Mouse (Mus musculus) retina, postnatal 7 days (tissue): ENCODE data around the gene Tril.
A peak's percentile ranks its signal among the peaks of the same experiment; 100 is the strongest.

ENCODE experiments used
- DNase-seq: peaks from one replicate; pipeline ENCODE4 v3.0.0-alpha.2; 2012; ENCODE audit warnings: low read depth, low spot score

Tril gene

GRCm38 (mm10) chr6:53820486-53820985, at the start of gene Tril:
TSS of gene Tril (minus strand) at chr6:53820830.
- DNase-seq, result no peak

DNA sequence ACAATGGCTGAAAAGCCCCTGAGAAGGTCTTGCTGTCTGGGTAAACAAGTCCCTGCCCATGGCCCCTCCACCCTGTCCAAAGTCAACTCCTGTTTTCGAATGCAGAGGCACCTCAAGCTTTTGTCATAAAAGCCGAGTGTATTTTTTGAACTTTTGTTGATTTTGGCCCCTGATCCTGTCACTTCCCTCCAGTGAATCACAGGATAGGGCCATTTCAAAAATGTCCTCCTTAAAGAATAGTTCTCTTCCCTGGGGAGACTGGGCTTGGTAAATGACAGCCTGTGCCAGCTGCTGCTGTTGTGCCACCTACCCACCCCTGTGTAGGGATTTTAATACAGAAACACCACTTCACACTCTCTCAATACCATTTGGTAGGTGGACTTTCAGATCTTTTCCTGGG, 42.4 kb upstream of the Tril start:
- no peak for DNase-seq

DNA sequence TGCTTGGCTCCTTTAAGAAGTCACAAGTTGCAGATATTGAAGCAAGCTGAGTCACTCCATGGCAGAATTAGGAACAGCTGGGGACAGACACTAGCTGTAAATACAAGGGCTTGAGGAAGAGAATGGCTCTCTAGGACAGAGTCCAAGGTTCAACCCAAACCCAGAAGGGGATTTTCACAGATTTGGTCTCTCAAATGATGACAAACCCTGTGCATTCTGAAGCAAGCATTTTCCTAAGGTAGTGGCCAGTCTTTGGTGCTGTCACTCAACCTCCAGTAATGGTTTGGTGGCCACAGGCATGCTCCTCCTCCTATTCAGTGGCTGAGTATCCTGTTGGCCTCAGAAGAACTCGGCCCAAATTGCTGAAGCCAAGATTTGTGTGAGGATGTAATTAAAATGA, 38.5 kb upstream of the Tril start:
- DNase-seq, result no peak

GRCm38 (mm10) chr6:53857822-53858221, 37.2 kb upstream of the Tril start:
- no peak for DNase-seq

DNA sequence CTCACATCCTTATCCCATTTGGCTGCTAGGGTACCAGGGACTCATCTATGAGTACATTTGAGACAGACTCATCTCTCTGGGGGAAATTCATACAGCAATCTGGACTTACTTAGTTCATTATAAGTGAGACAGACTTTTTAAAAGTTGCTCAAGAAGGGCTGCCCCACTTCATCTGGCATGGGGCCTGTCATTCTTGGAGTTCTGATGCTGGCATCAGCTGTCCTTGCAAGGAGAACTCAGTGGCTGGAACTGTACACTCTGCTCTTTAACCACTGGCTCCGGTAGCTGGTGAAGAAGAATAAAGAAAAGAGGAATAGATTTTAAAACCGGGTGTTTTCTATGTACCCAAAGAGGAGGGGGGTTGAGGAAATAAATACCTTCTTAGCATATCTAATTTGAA, 36.1 kb upstream of the Tril start:
- no peak for DNase-seq

DNA sequence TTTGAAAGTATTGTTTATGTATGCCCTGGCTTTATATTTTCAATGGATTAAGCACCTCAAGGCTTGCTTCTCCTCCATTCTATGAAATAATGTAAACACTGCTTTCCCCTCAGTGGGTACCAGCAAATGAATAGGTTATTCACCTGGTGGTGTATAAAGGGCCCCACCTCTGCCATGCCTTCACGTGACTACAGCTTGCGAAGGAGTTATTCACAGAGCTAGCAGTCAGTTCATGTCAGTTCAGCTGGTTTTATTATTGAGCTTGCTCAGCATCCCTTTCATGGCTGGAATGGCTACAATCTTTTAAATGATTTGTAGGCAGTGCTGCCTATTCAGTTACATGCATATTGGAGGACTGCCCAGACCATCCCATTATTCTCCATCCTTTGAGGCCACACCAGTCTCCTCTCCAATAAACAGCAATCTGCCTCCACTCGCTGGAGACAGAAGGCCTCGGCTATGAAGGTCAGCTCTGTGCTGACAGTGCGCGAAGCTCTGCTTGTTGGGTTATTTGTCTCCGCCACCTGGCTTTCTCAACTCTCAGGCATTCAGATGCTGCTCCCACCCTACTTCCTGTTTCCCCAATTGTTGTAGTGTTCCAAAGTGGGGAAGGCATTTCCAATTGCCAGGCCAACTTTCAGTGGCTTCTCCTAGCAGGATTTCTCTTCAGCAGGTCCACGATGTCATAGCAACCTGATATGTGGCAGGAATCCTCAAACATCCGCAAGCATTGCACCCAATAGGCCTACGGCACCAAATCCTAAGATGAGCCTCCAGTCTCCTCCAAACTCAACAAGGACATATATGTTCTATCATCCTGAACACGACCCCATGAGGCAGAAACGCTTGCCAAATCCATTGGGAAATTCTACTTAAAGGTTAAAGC, 34.6 kb upstream of the Tril start:
- no peak for DNase-seq

GRCm38 (mm10) chr6:53854226-53854625, 33.6 kb upstream of the Tril start:
- no peak for DNase-seq

DNA sequence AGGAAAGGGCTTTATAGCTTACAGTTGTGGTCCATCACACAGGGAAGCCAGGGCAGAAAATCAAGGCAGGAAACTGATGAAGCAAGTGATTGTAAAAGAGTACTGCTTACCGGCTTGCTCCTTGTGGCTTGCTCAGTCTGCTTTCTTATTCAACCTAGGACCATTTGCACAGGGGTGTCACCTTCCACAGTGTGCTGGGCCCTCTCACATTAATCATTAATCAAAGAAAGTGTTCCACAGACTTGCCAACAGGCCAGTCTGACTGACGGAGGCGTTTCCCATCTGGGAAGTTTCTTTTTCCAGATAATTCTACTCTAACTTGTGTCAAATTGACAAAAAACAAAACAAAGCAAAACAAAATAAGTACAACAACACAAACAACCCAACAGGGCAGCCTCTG, 32.9 kb upstream of the Tril start:
- DNase-seq, result no peak

DNA sequence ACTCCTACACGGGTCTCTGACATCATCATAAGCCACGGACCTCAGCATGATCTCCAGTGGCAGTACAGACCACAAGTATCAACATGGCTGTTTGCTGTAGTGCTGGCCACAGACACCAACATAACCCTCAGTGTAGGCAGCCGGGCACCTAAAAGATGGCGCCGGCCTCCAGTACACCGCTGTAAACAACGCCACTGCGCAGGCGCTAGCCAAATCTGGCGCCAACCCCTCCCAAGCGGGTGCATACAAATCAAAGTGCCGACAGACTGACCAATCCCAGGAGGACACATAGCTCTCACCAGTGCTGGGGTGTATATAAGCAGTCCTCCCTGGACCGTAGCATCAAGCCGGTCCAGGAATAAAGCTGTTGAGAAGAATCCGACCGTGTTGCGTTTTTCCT, 24.0 kb upstream of the Tril start:
- DNase-seq, result no peak

DNA sequence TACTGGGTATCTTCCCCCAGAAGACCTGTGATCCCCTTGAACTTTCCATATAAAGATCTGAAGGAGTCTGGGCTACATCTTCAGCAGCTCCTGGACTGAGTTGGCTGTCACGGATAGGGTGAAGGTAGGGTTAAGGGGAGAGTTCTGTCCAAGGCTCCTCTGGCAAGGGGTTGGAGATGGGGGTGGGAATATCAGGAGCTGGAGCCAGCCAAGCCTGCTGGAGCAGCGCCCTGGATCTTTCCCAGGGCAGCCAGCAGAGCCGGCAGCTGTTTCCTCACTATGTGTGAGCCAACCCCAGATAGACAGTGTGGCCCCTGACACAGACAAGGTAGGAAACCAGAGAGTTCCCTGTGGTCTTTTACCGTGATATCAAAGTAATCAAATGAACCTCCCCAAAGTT, 4.6 kb upstream of the Tril start:
- no peak for DNase-seq

GRCm38 (mm10) chr6:53821041-53821501, 441 bp upstream of the Tril start:
- DNase-seq, result no peak

DNA sequence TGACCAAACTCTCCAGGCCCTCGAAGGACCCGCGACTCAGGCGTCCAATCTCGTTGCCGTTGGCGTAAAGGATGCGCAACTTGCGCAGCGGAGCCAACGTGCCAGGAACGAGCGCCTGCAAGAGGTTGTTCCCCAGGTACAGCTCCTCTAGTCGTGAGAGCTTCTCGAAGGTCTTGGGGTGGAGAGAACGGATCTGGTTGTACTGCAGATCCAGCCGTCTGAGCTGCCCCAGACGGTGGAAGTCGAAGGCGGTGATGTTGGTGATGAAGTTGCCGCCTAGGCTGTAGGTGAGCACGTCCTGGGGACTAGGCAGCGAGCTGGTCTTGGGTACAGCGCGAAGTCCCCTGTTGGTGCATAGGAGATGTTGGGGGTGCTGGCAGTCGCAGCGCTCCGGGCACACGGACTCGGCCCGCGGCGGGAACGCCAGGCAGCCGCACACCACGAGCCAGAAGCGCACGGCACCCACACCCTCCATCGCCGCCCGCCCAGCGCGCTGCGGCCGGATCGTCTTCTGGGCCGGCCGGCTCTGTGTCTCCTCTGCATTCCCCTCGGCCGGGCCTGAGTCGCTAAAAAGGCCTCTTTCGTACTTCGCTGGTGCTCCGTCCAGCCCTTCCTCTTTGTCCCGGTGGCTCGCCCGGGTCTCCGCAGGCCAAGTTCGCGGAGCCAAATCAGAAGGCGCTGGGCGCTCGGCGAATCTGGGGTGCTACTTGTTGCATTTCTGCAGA, 707 bp downstream of the Tril start:
- DNase-seq, result no peak

DNA sequence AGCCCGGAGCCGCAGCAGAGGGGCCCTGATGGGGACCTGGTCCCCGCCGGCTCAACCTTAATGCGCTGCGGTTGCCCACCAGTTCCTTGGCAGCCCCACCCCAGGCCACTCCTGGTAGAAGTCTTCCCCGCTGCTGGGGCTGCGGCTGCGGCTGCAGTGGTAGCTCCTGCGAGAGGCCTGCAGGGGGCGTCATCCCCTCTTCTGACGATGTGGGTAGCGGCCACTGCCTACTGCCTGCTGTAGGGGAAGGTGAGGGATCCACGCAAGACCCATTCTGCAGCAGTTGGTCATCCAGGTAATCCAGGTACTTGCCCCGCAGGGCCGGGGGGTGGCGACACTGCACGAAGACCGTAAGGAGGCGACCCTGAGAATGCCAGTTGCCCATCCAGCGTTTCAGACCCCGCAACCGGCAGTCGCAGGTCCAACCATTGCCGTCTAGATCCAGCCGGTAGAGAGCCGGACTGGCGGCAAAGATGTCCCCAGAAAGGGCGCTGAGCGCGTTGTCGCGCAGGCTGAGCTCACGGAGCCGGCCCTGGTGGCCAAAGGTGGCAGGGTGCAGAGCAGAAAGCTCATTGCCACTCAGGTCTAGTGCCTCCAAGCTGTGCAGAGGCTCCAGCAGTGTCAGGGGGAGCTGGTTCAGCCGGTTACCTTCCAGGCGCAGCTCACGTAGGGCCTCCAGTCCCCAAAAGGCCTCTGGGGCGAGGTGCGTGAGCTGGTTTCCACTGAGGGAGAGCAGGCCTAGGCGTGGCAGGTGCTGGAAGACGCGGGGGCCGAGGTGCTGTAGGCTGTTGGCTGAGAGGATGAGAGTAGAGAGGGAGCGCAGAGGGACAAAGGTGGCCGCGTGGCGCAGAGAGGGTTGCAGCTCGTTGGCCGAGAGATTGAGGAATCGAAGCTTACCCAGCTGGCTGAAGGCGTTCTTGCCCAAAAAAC, 1.6 kb downstream of the Tril start:
- DNase-seq, result no peak

GRCm38 (mm10) chr6:53818264-53818731, 2.3 kb downstream of the Tril start:
- DNase-seq, result peak; percentile 59

DNA sequence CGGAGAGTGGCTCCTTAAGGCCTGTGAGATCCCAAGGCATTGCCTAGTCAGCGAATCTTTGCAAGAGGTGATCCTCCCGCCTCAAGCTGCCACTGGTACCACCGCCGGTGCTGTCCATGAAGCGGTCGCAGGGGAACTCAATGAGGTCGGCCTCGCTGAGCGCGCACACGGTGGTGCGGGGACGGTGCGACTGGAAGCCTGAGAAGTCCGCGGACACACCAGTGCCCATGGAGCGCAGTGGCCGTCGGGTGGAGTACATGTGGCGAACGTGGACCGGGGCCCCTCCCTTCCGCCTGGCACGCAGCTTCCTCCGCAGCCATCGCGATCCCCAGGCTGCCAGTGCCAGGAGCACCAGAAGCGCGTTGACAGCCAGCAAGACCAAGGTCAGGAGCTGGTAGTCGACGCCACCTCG, 2.9 kb downstream of the Tril start:
- DNase-seq, result no peak

DNA sequence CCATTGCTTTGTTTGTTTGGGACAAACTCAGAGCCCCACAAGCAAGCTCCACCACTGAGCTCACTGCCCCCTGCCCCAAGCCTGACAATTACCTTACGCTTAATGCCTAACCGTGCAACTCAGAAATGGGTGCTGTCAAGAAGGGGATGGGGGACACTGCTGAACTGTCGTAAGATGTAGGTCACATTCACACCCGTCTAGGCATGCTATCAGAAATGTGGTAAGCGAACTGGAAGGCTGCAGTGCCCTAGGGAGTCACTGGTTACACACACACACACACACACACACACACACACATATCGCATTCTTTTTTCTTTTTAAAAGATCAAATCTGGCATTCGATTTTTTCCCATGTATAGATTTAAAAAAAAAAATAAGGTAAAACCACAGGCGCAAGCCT, 4.0 kb downstream of the Tril start:
- DNase-seq, result no peak

GRCm38 (mm10) chr6:53815691-53816090, 4.9 kb downstream of the Tril start:
- DNase-seq, result no peak

DNA sequence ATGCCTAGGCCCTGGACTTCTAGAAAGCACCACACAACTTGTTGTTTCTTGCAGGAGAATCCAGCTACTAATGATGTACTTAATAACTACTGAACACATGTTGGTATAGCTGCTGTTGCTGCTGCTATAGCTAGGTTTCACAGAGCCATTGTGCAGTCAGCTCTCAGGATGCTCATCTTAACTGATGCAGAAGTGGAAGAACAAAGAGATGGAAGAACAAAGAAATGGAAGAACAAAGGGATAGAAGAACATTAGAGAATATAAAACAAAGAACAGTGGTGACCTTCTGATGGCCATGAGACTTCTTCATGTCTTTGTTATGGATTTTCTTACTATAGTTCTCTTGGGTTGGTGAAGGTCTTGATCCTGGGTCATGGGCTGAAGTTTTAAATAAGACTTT, 6.4 kb downstream of the Tril start:
- no peak for DNase-seq

GRCm38 (mm10) chr6:53812242-53812641, 8.4 kb downstream of the Tril start:
- DNase-seq, result no peak

GRCm38 (mm10) chr6:53808801-53809200, 11.8 kb downstream of the Tril start:
- no peak for DNase-seq

DNA sequence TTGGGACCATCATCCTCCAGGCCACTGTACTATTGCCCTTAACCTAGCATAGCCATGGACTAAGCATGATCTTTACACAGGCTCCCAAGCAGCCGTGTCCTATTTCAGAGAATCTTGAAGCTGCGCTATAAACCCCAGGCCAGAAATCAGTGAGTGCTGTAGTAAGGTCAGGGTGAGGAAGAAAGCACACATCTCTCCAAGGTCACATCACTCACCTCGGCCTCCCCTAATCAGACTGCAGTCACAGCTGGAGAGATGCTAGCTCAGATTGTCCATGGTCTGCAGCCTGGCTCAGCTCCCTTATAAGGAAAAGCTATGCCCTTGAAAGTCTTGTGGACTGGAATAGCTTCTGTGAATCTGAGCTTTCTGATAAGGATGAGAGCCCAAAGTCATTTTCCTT, 13.4 kb downstream of the Tril start:
- DNase-seq, result no peak
